Mouse (Mus musculus): Measurements from ENCODE around the gene Fhad1. TPM values are rescaled to one million over a fixed set of nuclear protein-coding genes. Genes with fewer than 3 reads are reported as not detected.
A peak's percentile ranks its signal among the peaks of the same experiment; 100 is the strongest.

Fhad1 gene
- 4.9 and 6.0 TPM in 2 replicates for polyA plus RNA-seq (2015; fragmentation: Nextera tagmentation; extraction: Ambion mirVana)

DNA sequence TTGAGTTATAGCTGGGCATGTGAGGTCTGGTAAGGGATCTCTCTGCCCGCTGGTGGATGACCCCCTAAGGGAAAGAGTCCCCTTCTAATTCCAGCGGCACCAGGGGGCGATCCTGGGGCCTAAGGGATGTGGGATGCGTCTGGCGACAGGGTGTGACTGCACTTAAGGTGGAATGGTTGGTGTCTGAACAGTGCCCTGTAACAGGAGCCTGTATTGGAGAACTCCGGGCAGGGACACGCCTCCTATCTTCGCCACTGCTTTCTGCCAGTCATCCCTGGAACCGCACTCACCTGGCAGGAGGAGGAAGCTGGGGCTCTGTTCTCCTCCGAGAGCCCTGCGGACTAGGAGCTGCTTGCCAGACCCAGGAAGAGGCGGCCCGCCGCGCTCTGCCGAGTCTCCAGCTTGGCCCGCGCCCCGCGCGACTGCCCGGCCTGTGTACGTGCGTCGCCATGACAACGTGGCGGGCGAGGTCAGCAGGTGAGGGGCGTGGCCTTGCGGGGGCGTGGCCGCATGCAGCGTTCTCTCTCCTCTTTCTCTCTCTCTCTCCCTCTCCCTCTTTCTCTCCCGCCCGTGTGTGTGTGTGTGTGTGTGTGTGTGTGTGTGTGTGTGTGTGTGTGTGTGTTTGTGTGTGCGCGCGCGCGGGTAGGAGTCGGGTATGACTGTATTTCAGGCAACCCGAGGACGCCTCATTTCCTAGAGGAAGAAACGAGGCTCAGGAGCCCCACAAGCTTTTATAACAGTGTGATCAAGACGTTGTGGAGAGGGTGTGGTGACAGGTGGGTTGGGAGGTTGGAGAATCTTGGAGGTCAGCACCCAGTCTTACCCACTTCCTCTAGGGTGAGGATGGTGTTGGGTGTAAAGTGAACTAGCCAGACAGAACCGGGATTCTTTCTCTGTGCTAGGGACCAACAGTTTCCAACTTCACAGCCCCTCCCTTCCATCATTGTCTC, at the start of gene Fhad1:
Gene Fhad1 (minus strand): TSS at position 424 of the 950 bp plus-strand sequence.
- DNase-seq (ENCODE audit: low spot score) (peak; percentile 94), ATAC-seq (ENCODE audit: low FRiP score, low TSS enrichment) (peak; percentile 88)
- Histone ChIP-seq H3K27ac (replicated peaks) (peak within 1 kb of the TSS; percentile 41; the same call in 1 of the 2 replicates), H3K27me3 (ENCODE audit: control insufficient read depth, insufficient read depth, low read length) (no peaks in the 10 kb centered on the region), H3K4me2 (replicated peaks; ENCODE audit: low read depth) (peak within 1 kb of the TSS; percentile 61), H3K36me3 (ENCODE audit: control insufficient read depth, insufficient read depth, low read length) (no peaks in the 10 kb centered on the region), H3K4me1 (replicated peaks; ENCODE audit: control insufficient read depth, insufficient read depth) (peaks cover 5% of the 10 kb centered on the region), H3K4me3 (ENCODE audit: low read depth, low read length) (peak within 1 kb of the TSS; percentile 38), H3K9ac (ENCODE audit: low read length) (peak within 1 kb of the TSS; percentile 50), H3K9me3 (ENCODE audit: control insufficient read depth, low read length) (no peaks in the 10 kb centered on the region)
- 2% methylated on average over 42 of the region's 46 CpGs for WGBS
- TF ChIP-seq CTCF (IDR thresholded peaks at IDR 0.05; ENCODE audit: low read depth) (peak; percentile 48), EP300 (optimal IDR thresholded peaks at IDR 0.05) (no peak)

DNA sequence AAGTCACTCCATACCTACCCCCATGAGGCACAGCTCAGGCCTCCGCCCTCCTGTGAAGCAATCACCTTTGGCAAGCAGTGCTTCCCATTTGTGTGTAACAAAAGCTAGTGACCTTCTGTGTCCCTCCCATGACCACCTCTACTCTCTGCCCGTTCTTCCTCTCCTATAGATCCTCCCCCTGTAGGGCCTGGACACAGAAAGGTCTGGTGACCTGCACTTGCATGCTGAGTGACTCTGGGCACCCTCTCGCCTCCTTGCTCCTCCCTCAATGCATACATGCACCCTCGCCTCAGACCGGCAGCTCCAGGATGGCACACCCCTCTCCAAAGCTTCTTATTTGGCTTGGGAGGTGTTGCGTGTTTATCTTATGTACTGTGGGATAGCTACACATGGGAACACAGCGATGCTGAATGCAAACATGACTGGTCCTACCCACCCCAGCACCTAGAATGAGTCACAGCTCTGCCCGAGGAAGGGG, 48.2 kb upstream of the Fhad1 start:
- peak overlapping the region; percentile 86 for H3K27ac ChIP-seq (replicated peaks)
- ATAC-seq (ENCODE audit: low FRiP score, low TSS enrichment), result peak; percentile 90
- 63% methylated on average over 8 of the region's 8 CpGs for WGBS

DNA sequence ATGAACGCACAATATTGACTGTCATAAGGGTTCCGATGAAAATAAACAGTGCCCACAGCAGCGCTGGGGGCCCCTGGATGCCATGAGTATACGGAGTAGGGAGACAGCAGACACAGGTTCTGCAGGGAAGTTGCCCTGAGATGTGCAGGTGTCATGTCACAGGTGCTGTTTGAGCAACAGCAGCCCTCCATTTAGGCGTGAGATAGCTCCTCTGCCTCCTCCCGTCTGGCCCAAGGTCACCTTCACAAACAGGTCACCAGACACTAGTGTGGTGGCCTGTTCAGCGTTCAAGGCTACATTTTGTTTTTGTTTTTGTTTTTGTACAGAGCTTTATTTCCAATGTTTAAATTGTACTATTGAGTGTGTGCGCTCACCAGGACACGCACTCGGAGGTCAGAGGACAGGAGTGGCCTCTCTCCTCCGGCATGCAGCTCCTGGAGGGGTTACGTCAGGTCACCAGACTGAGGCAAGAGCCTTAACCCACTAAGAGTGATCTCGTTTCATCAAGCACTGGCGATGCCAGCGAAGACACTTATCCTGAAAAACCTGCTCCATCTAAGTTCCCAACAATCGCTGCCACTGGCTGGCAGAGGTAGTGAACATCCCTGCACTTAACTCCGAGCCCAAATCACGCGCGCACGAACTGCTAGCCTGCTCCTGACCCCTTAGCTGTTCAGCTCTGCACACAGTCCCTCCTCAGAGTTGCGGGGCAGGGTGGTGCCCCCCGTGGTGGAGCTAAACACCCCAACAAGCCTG, 46.8 kb upstream of the Fhad1 start:
- Histone ChIP-seq H3K27me3 (ENCODE audit: control insufficient read depth, insufficient read depth, low read length) (no peaks in the 10 kb centered on the region), H3K9ac (ENCODE audit: low read length) (no peak overlapping the region), H3K36me3 (ENCODE audit: control insufficient read depth, insufficient read depth, low read length) (no peaks in the 10 kb centered on the region; the same call in 1 of the 2 replicates), H3K4me2 (replicated peaks; ENCODE audit: low read depth) (no peak overlapping the region), H3K4me3 (ENCODE audit: low read depth, low read length) (no peak overlapping the region), H3K4me1 (replicated peaks; ENCODE audit: control insufficient read depth, insufficient read depth) (peaks cover 14% of the 10 kb centered on the region), H3K9me3 (ENCODE audit: control insufficient read depth, low read length) (no peaks in the 10 kb centered on the region), H3K27ac (replicated peaks) (peak overlapping the region; percentile 86)
- WGBS, result 68% methylated on average over 23 of the region's 23 CpGs
- TF ChIP-seq EP300 (optimal IDR thresholded peaks at IDR 0.05), result no peak
- TF ChIP-seq CTCF (IDR thresholded peaks at IDR 0.05; ENCODE audit: low read depth), result no peak
- DNase-seq (ENCODE audit: low spot score) (no peak), ATAC-seq (ENCODE audit: low FRiP score, low TSS enrichment) (no peak)

More for the DNA sequence above, 48.2 kb upstream of the Fhad1 start:
- TF ChIP-seq EP300 (optimal IDR thresholded peaks at IDR 0.05), result no peak
- TF ChIP-seq CTCF (IDR thresholded peaks at IDR 0.05; ENCODE audit: low read depth), result no peak
- Histone ChIP-seq H3K27me3 (ENCODE audit: control insufficient read depth, insufficient read depth, low read length) (no peaks in the 10 kb centered on the region), H3K4me3 (ENCODE audit: low read depth, low read length) (no peak overlapping the region), H3K36me3 (ENCODE audit: control insufficient read depth, insufficient read depth, low read length) (no peaks in the 10 kb centered on the region; the same call in 1 of the 2 replicates), H3K9ac (ENCODE audit: low read length) (no peak overlapping the region), H3K4me1 (replicated peaks; ENCODE audit: control insufficient read depth, insufficient read depth) (peaks cover 11% of the 10 kb centered on the region), H3K9me3 (ENCODE audit: control insufficient read depth, low read length) (no peaks in the 10 kb centered on the region), H3K4me2 (replicated peaks; ENCODE audit: low read depth) (no peak overlapping the region)
- DNase-seq (ENCODE audit: low spot score), result peak; percentile 80

DNA sequence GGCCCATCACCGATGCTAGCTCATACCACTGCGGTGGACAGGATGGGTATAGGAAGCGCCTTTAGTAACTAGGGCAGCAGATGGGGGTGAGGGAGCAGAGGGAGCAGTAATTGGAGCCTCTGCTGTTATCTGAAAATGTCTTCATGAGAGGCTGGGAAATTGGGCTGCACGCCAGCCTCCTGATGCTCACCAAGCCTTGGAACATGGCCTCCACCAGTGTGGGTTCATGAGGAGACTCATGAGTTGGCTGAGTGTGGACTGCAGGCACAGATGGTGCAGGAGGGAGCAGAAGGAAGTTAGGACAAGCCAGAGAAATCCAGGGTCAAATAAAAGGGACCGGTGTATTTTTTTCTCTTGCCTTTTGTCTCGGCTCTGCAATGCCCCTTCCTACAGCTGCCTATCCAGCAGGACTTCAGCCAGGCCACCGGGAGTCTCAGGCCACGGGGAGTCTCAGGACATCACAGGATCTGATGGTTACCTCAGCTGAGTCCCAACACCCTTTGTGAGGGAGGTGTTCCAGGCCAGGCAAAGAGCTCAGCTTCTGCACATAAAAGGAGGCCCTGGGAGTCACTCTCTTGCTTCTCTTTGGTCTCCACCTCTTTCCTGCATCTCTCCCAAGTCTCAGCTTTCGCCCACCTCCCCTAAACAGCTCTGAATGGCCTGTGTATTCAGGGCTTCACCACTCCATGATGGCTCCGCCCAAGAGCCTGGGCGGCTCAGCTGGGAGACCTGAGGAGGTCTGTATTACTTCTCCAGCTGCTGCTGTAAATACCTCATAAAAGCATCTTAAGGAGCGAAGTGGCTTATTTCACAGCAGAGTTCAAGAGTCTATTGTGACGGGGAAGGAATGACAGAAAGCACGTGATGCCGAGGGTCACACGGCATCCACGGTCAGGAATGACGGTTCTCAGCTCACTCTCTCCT, 45.8 kb upstream of the Fhad1 start:
- ATAC-seq (ENCODE audit: low FRiP score, low TSS enrichment), result no peak
- H3K9ac ChIP-seq (ENCODE audit: low read length), result no peak overlapping the region
- no peaks in the 10 kb centered on the region; the same call in 1 of the 2 replicates for H3K36me3 ChIP-seq (ENCODE audit: control insufficient read depth, insufficient read depth, low read length)
- H3K27ac ChIP-seq (replicated peaks), result peak overlapping the region; percentile 1; the same call in 1 of the 2 replicates
- H3K4me2 ChIP-seq (replicated peaks; ENCODE audit: low read depth), result no peak overlapping the region
- no peak overlapping the region for H3K4me3 ChIP-seq (ENCODE audit: low read depth, low read length)
- no peaks in the 10 kb centered on the region for H3K27me3 ChIP-seq (ENCODE audit: control insufficient read depth, insufficient read depth, low read length)
- H3K4me1 ChIP-seq (replicated peaks; ENCODE audit: control insufficient read depth, insufficient read depth), result peaks cover 10% of the 10 kb centered on the region
- WGBS, result 60% methylated on average over 18 of the region's 18 CpGs
- DNase-seq (ENCODE audit: low spot score), result no peak
- TF ChIP-seq CTCF (IDR thresholded peaks at IDR 0.05; ENCODE audit: low read depth) (no peak), EP300 (optimal IDR thresholded peaks at IDR 0.05) (no peak)
- H3K9me3 ChIP-seq (ENCODE audit: control insufficient read depth, low read length), result no peaks in the 10 kb centered on the region

DNA sequence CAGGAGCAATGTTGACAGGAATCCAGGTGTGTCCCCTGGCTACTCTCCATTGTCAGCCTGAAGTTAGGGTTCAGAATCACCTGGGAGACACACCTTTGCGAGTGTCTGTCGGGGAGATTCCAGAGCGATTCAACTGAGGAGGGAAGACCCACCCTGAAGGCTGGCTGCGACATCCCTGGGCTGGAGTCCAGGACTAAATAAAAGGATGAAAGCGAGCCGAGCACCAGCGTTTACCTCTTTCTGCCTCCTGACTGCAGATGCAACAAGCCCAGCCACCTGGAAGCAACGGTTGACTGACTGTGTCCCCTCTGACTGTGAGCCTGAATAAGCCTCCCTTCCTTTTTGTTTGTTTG, 44.9 kb upstream of the Fhad1 start:
- H3K4me2 ChIP-seq (replicated peaks; ENCODE audit: low read depth), result no peak overlapping the region
- H3K36me3 ChIP-seq (ENCODE audit: control insufficient read depth, insufficient read depth, low read length), result no peaks in the 10 kb centered on the region; the same call in 1 of the 2 replicates
- no peak overlapping the region for H3K9ac ChIP-seq (ENCODE audit: low read length)
- DNase-seq (ENCODE audit: low spot score) (no peak), ATAC-seq (ENCODE audit: low FRiP score, low TSS enrichment) (no peak)
- H3K4me1 ChIP-seq (replicated peaks; ENCODE audit: control insufficient read depth, insufficient read depth), result peaks cover 10% of the 10 kb centered on the region
- 63% methylated on average over 8 of the region's 8 CpGs for WGBS
- 0 out of 2 replicates have a peak overlapping the region, but pooled peaks have one; percentile 13 for H3K27ac ChIP-seq (replicated peaks)
- no peaks in the 10 kb centered on the region for H3K27me3 ChIP-seq (ENCODE audit: control insufficient read depth, insufficient read depth, low read length)
- no peak overlapping the region for H3K4me3 ChIP-seq (ENCODE audit: low read depth, low read length)
- H3K9me3 ChIP-seq (ENCODE audit: control insufficient read depth, low read length), result no peaks in the 10 kb centered on the region
- TF ChIP-seq EP300 (optimal IDR thresholded peaks at IDR 0.05), result no peak
- no peak for TF ChIP-seq CTCF (IDR thresholded peaks at IDR 0.05; ENCODE audit: low read depth)

Data from stomach, postnatal 0 days (tissue).